10 mouse cellular contexts compared by ENCODE assay signal in genomic region chr11:53314770-53315173, GRCm38 (mm10). TPM values are rescaled to one million over a fixed set of nuclear protein-coding genes. Genes with fewer than 3 reads are reported as not detected.
DNase-seq lines count a peak whose midpoint lies in the region; ATAC-seq and TF ChIP-seq lines count a peak whose summit lies in the region.
"Had no signal": no experiment of that assay in that cellular context is flagged by ENCODE, and none has a peak within 500 bp of the region (broad histone marks: within the 10 kb centered on the region; RNA-seq: fewer than 3 reads in every experiment).

No protein-coding gene starts in this region.

- no peaks in the 10 kb centered on the region for H3K27me3 ChIP-seq in lung, embryonic 16.5 days (ENCODE audit: control insufficient read depth, insufficient read depth, low read depth, low read length)
- H3K27me3 ChIP-seq in hindbrain, embryonic 14.5 days (ENCODE audit: control insufficient read depth, insufficient read depth, low read length) = no peaks in the 10 kb centered on the region
- no peaks in the 10 kb centered on the region for H3K27me3 ChIP-seq in hindbrain, postnatal 0 days (ENCODE audit: insufficient read depth, low read length)
- no peaks in the 10 kb centered on the region for H3K27me3 ChIP-seq in forebrain, embryonic 15.5 days

- 4% methylated on average over 1 of the region's 1 CpGs for WGBS in lung, embryonic 16.5 days
- 76% methylated on average over 1 of the region's 1 CpGs for WGBS in hindbrain, embryonic 14.5 days
- WGBS in hindbrain, postnatal 0 days = 73% methylated on average over 1 of the region's 1 CpGs
- WGBS in forebrain, embryonic 15.5 days = 78% methylated on average over 1 of the region's 1 CpGs

- peak overlapping the region; percentile 67; the same call in 1 of the 2 replicates for H3K27ac ChIP-seq in lung, embryonic 16.5 days (ENCODE audit: low read length)
- H3K27ac ChIP-seq in hindbrain, embryonic 14.5 days = no peak overlapping the region
- no peak overlapping the region for H3K27ac ChIP-seq in hindbrain, postnatal 0 days
- H3K27ac ChIP-seq in forebrain, embryonic 15.5 days (replicated peaks) = no peak overlapping the region
- H3K27ac ChIP-seq: left cerebral cortex, adult 2 months had no signal

- H3K4me2 ChIP-seq in lung, embryonic 16.5 days (ENCODE audit: low read depth, low read length) = no peak overlapping the region
- H3K4me2 ChIP-seq in hindbrain, embryonic 14.5 days (replicated peaks) = no peak overlapping the region
- H3K4me2 ChIP-seq in hindbrain, postnatal 0 days (ENCODE audit: low read depth, low read length) = no peak overlapping the region
- no peak overlapping the region for H3K4me2 ChIP-seq in forebrain, embryonic 15.5 days (replicated peaks)

- DNase-seq in adrenal gland, postnatal 14 days = peak; percentile 35
- no peak for DNase-seq in adrenal gland, adult 2 months
- peak; percentile 33 for DNase-seq in NIH3T3 (ENCODE audit: low read depth)
- DNase-seq in heart, postnatal 4 days = peak; percentile 35
- no peak for DNase-seq in hindbrain, embryonic 14.5 days (ENCODE audit: low spot score)
- DNase-seq in hindbrain, postnatal 0 days (ENCODE audit: low spot score) = no peak
- DNase-seq: right cerebral cortex, adult 18-20 months had no signal

- TF ChIP-seq CTCF in hindbrain, postnatal 0 days (IDR thresholded peaks at IDR 0.05; ENCODE audit: low read depth) = no peak

- H3K9me3 ChIP-seq in lung, embryonic 16.5 days (ENCODE audit: control insufficient read depth, low read length) = no peaks in the 10 kb centered on the region
- H3K9me3 ChIP-seq in hindbrain, embryonic 14.5 days (ENCODE audit: control insufficient read depth, low read length) = no peaks in the 10 kb centered on the region
- no peaks in the 10 kb centered on the region for H3K9me3 ChIP-seq in hindbrain, postnatal 0 days (ENCODE audit: low read length)
- no peaks in the 10 kb centered on the region for H3K9me3 ChIP-seq in forebrain, embryonic 15.5 days

- no peaks in the 10 kb centered on the region for H3K36me3 ChIP-seq in lung, embryonic 16.5 days (ENCODE audit: control insufficient read depth, insufficient read depth, low read length)
- H3K36me3 ChIP-seq in hindbrain, embryonic 14.5 days (replicated peaks; ENCODE audit: control insufficient read depth, insufficient read depth) = no peaks in the 10 kb centered on the region
- H3K36me3 ChIP-seq in hindbrain, postnatal 0 days (ENCODE audit: insufficient read depth, low read length) = no peaks in the 10 kb centered on the region
- no peaks in the 10 kb centered on the region for H3K36me3 ChIP-seq in forebrain, embryonic 15.5 days

- no peak overlapping the region for H3K4me3 ChIP-seq in lung, embryonic 16.5 days (ENCODE audit: low read length)
- H3K4me3 ChIP-seq in hindbrain, embryonic 14.5 days (replicated peaks; ENCODE audit: low read length) = no peak overlapping the region
- H3K4me3 ChIP-seq in hindbrain, postnatal 0 days (ENCODE audit: low read length) = no peak overlapping the region
- no peak overlapping the region for H3K4me3 ChIP-seq in forebrain, embryonic 15.5 days
- H3K4me3 ChIP-seq: left cerebral cortex, adult 2 months had no signal

- H3K4me1 ChIP-seq in lung, embryonic 16.5 days (replicated peaks; ENCODE audit: control insufficient read depth, insufficient read depth, low read length) = no peaks in the 10 kb centered on the region
- no peaks in the 10 kb centered on the region for H3K4me1 ChIP-seq in hindbrain, embryonic 14.5 days (replicated peaks; ENCODE audit: control insufficient read depth, insufficient read depth, low read length)
- no peaks in the 10 kb centered on the region for H3K4me1 ChIP-seq in hindbrain, postnatal 0 days (ENCODE audit: insufficient read depth, low read length)
- no peaks in the 10 kb centered on the region for H3K4me1 ChIP-seq in forebrain, embryonic 15.5 days

- no peak overlapping the region for H3K9ac ChIP-seq in lung, embryonic 16.5 days (ENCODE audit: low read length)
- H3K9ac ChIP-seq in hindbrain, embryonic 14.5 days = no peak overlapping the region
- H3K9ac ChIP-seq in hindbrain, postnatal 0 days (replicated peaks; ENCODE audit: low read length) = no peak overlapping the region
- no peak overlapping the region for H3K9ac ChIP-seq in forebrain, embryonic 15.5 days (replicated peaks)

- ATAC-seq in lung, embryonic 16.5 days (ENCODE audit: low read depth) = peak; percentile 87
- ATAC-seq in hindbrain, embryonic 14.5 days (ENCODE audit: low FRiP score) = no peak
- no peak for ATAC-seq in hindbrain, postnatal 0 days
- no peak for ATAC-seq in forebrain, embryonic 15.5 days (replicated peaks)

RNA-seq across cellular contexts. Expression of gene Zcchc10, which starts 9.7 kb away (rescaled TPM):
- total RNA-seq in adrenal gland, postnatal 14 days (2021) = 10.6 and 11.8 TPM in 2 replicates
- total RNA-seq in adrenal gland, adult 2 months (2021) = 10 to 100 TPM in 1 of 2 experiments, 1 to 10 TPM in 1; 8.8 to 10.1 TPM
- polyA plus RNA-seq in adrenal gland, adult 2 months (2012; rRNA removed) = 7.1 and 7.6 TPM in 2 replicates
- total RNA-seq in heart, postnatal 4 days (2021) = 10 to 100 TPM in 1 of 2 experiments, 1 to 10 TPM in 1; 9.3 to 12.0 TPM
- 21.9 and 23.2 TPM in 2 replicates for polyA plus RNA-seq in lung, embryonic 16.5 days (2015; fragmentation: Nextera tagmentation; extraction: Ambion mirVana)
- polyA plus RNA-seq in hindbrain, embryonic 14.5 days (2014; fragmentation: Nextera tagmentation; extraction: Ambion mirVana) = 13.9 and 14.9 TPM in 2 replicates
- total RNA-seq in hindbrain, postnatal 0 days (2014; rRNA removed) = 0.89 TPM in 1 of 2 replicates, not detected in the other
- polyA plus RNA-seq in hindbrain, postnatal 0 days (2015; fragmentation: Nextera tagmentation; extraction: Ambion mirVana) = 13.6 and 14.9 TPM in 2 replicates
- polyA plus RNA-seq in forebrain, embryonic 15.5 days (2015; fragmentation: Nextera tagmentation; extraction: Ambion mirVana) = 13.6 and 15.2 TPM in 2 replicates

RNA-seq across cellular contexts. Expression of gene Hspa4, which starts 14.5 kb away (rescaled TPM):
- total RNA-seq in adrenal gland, postnatal 14 days (2021) = 174 and 183 TPM in 2 replicates
- total RNA-seq in adrenal gland, adult 2 months (2021) = 100 to 1,000 TPM; 194 to 257 TPM
- 54.0 and 57.0 TPM in 2 replicates for polyA plus RNA-seq in adrenal gland, adult 2 months (2012; rRNA removed)
- 100 to 1,000 TPM; 132 to 136 TPM for total RNA-seq in heart, postnatal 4 days (2021)
- polyA plus RNA-seq in lung, embryonic 16.5 days (2015; fragmentation: Nextera tagmentation; extraction: Ambion mirVana) = 68.9 and 70.2 TPM in 2 replicates
- 51.5 and 52.7 TPM in 2 replicates for polyA plus RNA-seq in hindbrain, embryonic 14.5 days (2014; fragmentation: Nextera tagmentation; extraction: Ambion mirVana)
- total RNA-seq in hindbrain, postnatal 0 days (2014; rRNA removed) = 79.4 and 92.9 TPM in 2 replicates
- polyA plus RNA-seq in hindbrain, postnatal 0 days (2015; fragmentation: Nextera tagmentation; extraction: Ambion mirVana) = 50.8 and 54.2 TPM in 2 replicates
- 51.8 and 54.7 TPM in 2 replicates for polyA plus RNA-seq in forebrain, embryonic 15.5 days (2015; fragmentation: Nextera tagmentation; extraction: Ambion mirVana)

RNA-seq across cellular contexts. Expression of gene Aff4, which starts 35.9 kb away (rescaled TPM):
- 168 and 172 TPM in 2 replicates for total RNA-seq in adrenal gland, postnatal 14 days (2021)
- 100 to 1,000 TPM; 145 to 306 TPM for total RNA-seq in adrenal gland, adult 2 months (2021)
- polyA plus RNA-seq in adrenal gland, adult 2 months (2012; rRNA removed) = 6.3 and 8.7 TPM in 2 replicates
- 100 to 1,000 TPM; 141 to 157 TPM for total RNA-seq in heart, postnatal 4 days (2021)
- polyA plus RNA-seq in lung, embryonic 16.5 days (2015; fragmentation: Nextera tagmentation; extraction: Ambion mirVana) = 24.1 and 30.9 TPM in 2 replicates
- polyA plus RNA-seq in hindbrain, embryonic 14.5 days (2014; fragmentation: Nextera tagmentation; extraction: Ambion mirVana) = 80.1 and 90.6 TPM in 2 replicates
- 87.1 and 91.0 TPM in 2 replicates for total RNA-seq in hindbrain, postnatal 0 days (2014; rRNA removed)
- polyA plus RNA-seq in hindbrain, postnatal 0 days (2015; fragmentation: Nextera tagmentation; extraction: Ambion mirVana) = 109 and 111 TPM in 2 replicates
- 60.9 and 70.8 TPM in 2 replicates for polyA plus RNA-seq in forebrain, embryonic 15.5 days (2015; fragmentation: Nextera tagmentation; extraction: Ambion mirVana)

Comparison
In these comparisons a context has a peak if more than half of its experiments do, and no peak if none do; other contexts are left out.
1. DNase-seq: peak in adrenal gland, postnatal 14 days (single experiment), NIH3T3 (single experiment) and heart, postnatal 4 days (single experiment); none in adrenal gland, adult 2 months (single experiment), hindbrain, embryonic 14.5 days (single experiment) and hindbrain, postnatal 0 days (single experiment).